Mouse (Mus musculus) olfactory bulb, adult 2 months (tissue): ENCODE measurements around the gene Adra2b.

Experiments
- CTCF ChIP-seq: fragments of 200-500 bp; IDR thresholded peaks from 2 replicates; pipeline ENCODE4 v1.5.1; 2012; ENCODE audit warnings: low read depth, mild to moderate bottlenecking, low read length, moderate library complexity; ENCODE audit not compliant: insufficient read depth
- POLR2A ChIP-seq: fragments of 200-500 bp; IDR thresholded peaks from 2 replicates; pipeline ENCODE4 v1.6.1; 2012; ENCODE audit warnings: mild to moderate bottlenecking, low read depth, low read length, moderate library complexity; ENCODE audit not compliant: insufficient read depth

DNA sequence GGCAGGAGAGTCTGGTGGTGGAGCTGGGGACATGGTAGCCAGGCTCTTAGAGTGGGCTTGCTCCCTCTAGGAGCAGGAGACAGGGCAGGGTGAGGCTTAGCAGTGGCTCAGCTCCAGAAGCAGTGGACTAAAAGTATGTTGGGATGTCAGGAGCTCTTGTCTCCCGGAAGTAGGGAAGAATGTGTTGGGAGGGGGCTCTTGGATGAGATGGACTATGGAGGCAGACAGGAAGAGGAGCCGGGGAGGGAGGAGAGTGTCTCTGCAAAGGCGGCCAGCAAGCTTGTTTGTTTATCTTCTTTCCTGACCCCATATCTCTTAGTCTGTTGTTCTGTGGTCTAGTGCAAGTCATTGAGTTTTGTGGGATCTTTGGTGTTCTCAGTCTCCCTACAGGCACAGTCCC, 12.1 kb downstream of the Adra2b start:
- TF ChIP-seq CTCF (no peak), POLR2A (no peak)
